Mouse (Mus musculus) heart, adult 2 months (tissue): ENCODE data around the gene Gpr22.

ENCODE experiments used
- CTCF ChIP-seq: fragments of 200-600 bp; IDR thresholded peaks from 2 replicates; pipeline ENCODE4 v1.8.1; 2022; ENCODE audit warnings: antibody characterized with exemption, mild to moderate bottlenecking, moderate library complexity
- EP300 ChIP-seq: fragments of 200-500 bp; IDR thresholded peaks from 2 replicates; pipeline ENCODE4 v1.6.1; 2011; ENCODE audit warnings: low read depth, low read length, control low read depth; ENCODE audit not compliant: insufficient read depth

DNA sequence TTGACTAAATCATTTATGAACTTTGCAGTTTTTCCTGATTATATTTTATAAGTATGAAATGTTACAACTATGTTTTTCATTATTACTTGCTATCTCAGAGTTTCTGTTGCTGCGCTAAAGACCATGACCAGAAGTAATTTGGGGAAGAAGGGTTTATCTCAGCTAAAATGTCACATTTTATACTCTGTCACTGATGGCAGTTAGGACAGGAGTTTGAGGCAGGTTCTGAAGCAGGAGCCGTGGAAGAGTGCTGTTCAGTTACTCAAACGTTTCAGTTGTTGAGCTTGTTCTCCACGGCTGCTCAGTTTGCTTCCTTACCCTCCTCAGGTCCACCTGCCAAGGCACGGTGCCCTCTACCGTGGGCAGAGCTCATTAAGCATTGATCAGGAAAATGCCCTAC lies 47.7 kb downstream of the Gpr22 start:
- TF ChIP-seq CTCF (no peak), EP300 (no peak)
